Mouse (Mus musculus) megakaryocyte, embryonic 14.5 days (primary cell): ENCODE data around the gene Gnat1.

Experiments
- FLI1 ChIP-seq: IDR thresholded peaks from 2 replicates; pipeline ENCODE4 v1.6.1; 2012; ENCODE audit warnings: low read length, inconsistent platforms, mixed read lengths
- GATA1 ChIP-seq: IDR thresholded peaks from 3 replicates; pipeline ENCODE4 v1.6.1; 2012; ENCODE audit warnings: mixed read lengths, low read length, inconsistent platforms, borderline replicate concordance

DNA sequence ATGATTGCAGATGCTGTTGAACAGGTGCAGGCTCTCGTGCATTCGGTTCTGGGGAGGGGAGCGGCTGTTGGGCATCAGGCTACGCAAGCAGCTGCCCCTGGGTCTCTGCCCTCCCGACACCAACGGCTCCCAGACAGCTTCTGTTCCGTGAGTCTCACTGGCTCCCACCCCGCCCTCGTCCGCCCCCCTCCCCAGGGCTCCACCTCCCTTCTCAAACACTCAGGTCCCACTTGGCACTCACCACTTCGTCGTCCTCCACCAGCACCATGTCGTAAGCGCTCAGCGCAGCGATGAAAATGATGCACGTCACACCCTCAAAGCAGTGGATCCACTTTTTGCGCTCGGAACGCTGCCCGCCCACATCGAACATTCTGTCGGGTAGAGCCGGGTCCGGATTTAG lies 3.2 kb downstream of the Gnat1 start:
- no peak for TF ChIP-seq GATA1
- TF ChIP-seq FLI1 = no peak
